In the genomic region with DNA sequence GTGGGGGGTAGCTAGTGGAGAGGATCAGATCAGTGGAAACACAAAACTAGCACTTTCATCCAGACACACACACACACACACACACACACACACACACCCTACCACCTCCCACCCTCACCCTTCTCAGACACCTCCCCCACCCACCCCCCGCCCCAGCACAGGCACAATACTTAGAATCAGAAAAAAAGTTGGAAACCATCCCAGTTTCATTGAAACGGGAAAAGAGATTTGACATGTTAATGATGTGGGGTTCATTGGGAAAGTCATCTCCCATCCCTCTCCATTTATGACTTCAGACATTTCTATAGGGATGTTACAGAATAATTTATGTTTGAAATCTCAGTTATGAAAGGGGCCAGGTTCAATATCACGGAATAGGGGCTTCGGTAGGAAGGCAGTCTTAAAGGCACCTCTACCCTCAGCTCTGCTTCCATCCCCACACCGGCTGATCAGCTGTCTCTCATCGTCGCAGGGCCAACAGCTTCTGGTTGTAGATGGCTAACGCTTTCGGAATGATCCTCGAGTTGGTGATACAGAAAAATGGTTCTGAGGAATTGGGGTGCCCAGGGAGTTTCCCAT, we compare ENCODE assay signal across 12 mouse cellular contexts.
"Had no signal": no experiment of that assay in that cellular context is flagged by ENCODE, and none has a peak within 500 bp of the region (broad histone marks: within the 10 kb centered on the region; RNA-seq: fewer than 3 reads in every experiment).

No protein-coding gene starts in this region.

- ATAC-seq: liver, embryonic 12.5 days had no signal

- H3K4me3 ChIP-seq: kidney, embryonic 15.5 days; limb, embryonic 15.5 days; liver, embryonic 12.5 days; lung, embryonic 15.5 days; neural tube, embryonic 12.5 days had no signal

- H3K27ac ChIP-seq: kidney, embryonic 15.5 days; limb, embryonic 15.5 days; liver, embryonic 12.5 days; lung, embryonic 15.5 days; neural tube, embryonic 12.5 days had no signal

- H3K9ac ChIP-seq: kidney, embryonic 15.5 days; limb, embryonic 15.5 days; liver, embryonic 12.5 days; lung, embryonic 15.5 days; neural tube, embryonic 12.5 days had no signal

- H3K36me3 ChIP-seq: kidney, embryonic 15.5 days; limb, embryonic 15.5 days; liver, embryonic 12.5 days; lung, embryonic 15.5 days; neural tube, embryonic 12.5 days had no signal

- H3K4me2 ChIP-seq: limb, embryonic 15.5 days; liver, embryonic 12.5 days; lung, embryonic 15.5 days; neural tube, embryonic 12.5 days had no signal

- H3K4me1 ChIP-seq: liver, embryonic 12.5 days; lung, embryonic 15.5 days had no signal

- H3K27me3 ChIP-seq: kidney, embryonic 15.5 days; limb, embryonic 15.5 days; liver, embryonic 12.5 days; lung, embryonic 15.5 days; neural tube, embryonic 12.5 days had no signal

- DNase-seq: kidney, adult 2 months; kidney, postnatal 25 days; layer of hippocampus, adult 9-11 months; layer of hippocampus, postnatal 36 days; spleen, adult 18-20 months; thymus, adult 18-20 months; thymus, postnatal 14 days had no signal

- H3K9me3 ChIP-seq: kidney, embryonic 15.5 days; limb, embryonic 15.5 days; liver, embryonic 12.5 days; lung, embryonic 15.5 days; neural tube, embryonic 12.5 days had no signal
